Mouse (Mus musculus): ENCODE measurements around the gene Ccdc172.

DNA sequence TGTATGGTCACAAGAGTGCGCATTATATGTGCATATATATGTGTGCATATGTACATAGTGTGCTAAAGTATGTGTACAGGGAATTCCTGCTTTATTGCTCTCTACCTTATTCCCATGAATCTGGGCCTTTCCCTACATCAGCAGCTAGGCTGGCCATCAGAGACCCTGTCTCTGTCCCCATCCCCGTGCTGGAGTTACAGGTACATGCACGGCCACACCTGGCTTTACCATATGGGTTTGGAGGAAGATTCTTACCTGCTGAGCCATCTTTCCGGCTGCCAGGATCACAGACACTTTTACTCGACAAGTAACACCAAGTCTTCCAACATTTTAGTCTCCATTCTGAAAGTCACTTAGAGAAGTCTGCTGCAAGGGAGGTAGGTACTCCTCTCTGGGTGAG lies 71.2 kb downstream of the Ccdc172 start:
- no peak for TF ChIP-seq EP300 (IDR thresholded peaks at IDR 0.05; ENCODE audit: insufficient read depth, low read depth, low read length)
- no peak for TF ChIP-seq CTCF (IDR thresholded peaks at IDR 0.05)
